ENCODE assay signal across 9 mouse cellular contexts in genomic region chrX:53161115-53161514, GRCm38 (mm10).
DNase-seq lines count a peak whose midpoint lies in the region; ATAC-seq and TF ChIP-seq lines count a peak whose summit lies in the region.
"Had no signal": no experiment of that assay in that cellular context is flagged by ENCODE, and none has a peak within 500 bp of the region (broad histone marks: within the 10 kb centered on the region; RNA-seq: fewer than 3 reads in every experiment).

No protein-coding gene starts in this region.

- no peak overlapping the region for H3K9ac ChIP-seq in kidney, embryonic 14.5 days (ENCODE audit: low read depth, low read length)
- H3K9ac ChIP-seq in intestine, embryonic 15.5 days, result no peak overlapping the region
- no peak overlapping the region for H3K9ac ChIP-seq in midbrain, embryonic 16.5 days (ENCODE audit: low read depth, low read length)
- H3K9ac ChIP-seq in neural tube, embryonic 15.5 days (replicated peaks), result no peak overlapping the region

- H3K27ac ChIP-seq in kidney, adult 2 months (ENCODE audit: insufficient read depth, low read depth, low read length), result no peak overlapping the region
- H3K27ac ChIP-seq in kidney, embryonic 14.5 days (ENCODE audit: low read depth, low read length), result no peak overlapping the region
- 0 out of 2 replicates have a peak overlapping the region, but pooled peaks have one; percentile 27 for H3K27ac ChIP-seq in intestine, embryonic 15.5 days
- H3K27ac ChIP-seq in midbrain, embryonic 16.5 days (ENCODE audit: low read length), result no peak overlapping the region
- H3K27ac ChIP-seq in neural tube, embryonic 15.5 days (replicated peaks), result no peak overlapping the region

- DNase-seq in kidney, adult 2 months, result peak; percentile 60
- peak; percentile 6 for DNase-seq in embryo, embryonic 9.5 days (ENCODE audit: extremely low spot score)
- DNase-seq in mesoderm, embryonic 11.5 days (ENCODE audit: low read depth, low spot score), result peak; percentile 16
- no peak for DNase-seq in layer of hippocampus, adult 8-10 months (ENCODE audit: low spot score in 2 of 2)

- WGBS in kidney, adult 2 months, result 43% methylated on average over 5 of the region's 5 CpGs
- WGBS in kidney, embryonic 14.5 days, result 54% methylated on average over 5 of the region's 5 CpGs
- WGBS in intestine, embryonic 15.5 days, result 37% methylated on average over 5 of the region's 5 CpGs
- 74% methylated on average over 5 of the region's 5 CpGs for WGBS in midbrain, embryonic 16.5 days
- 71% methylated on average over 5 of the region's 5 CpGs for WGBS in neural tube, embryonic 15.5 days

- no peaks in the 10 kb centered on the region for H3K27me3 ChIP-seq in kidney, adult 2 months (replicated peaks; ENCODE audit: control insufficient read depth, insufficient read depth, low read length)
- H3K27me3 ChIP-seq in kidney, embryonic 14.5 days (ENCODE audit: control insufficient read depth, insufficient read depth, low read length), result no peaks in the 10 kb centered on the region; the same call in 1 of the 2 replicates
- no peaks in the 10 kb centered on the region for H3K27me3 ChIP-seq in intestine, embryonic 15.5 days (replicated peaks)
- H3K27me3 ChIP-seq in midbrain, embryonic 16.5 days (ENCODE audit: control insufficient read depth, insufficient read depth, low read depth, low read length), result no peaks in the 10 kb centered on the region
- no peaks in the 10 kb centered on the region for H3K27me3 ChIP-seq in neural tube, embryonic 15.5 days (replicated peaks)

- TF ChIP-seq POLR2A in kidney, adult 2 months (IDR thresholded peaks at IDR 0.05; ENCODE audit: low read depth, low read length), result no peak

- no peak for ATAC-seq in kidney, embryonic 14.5 days (ENCODE audit: low FRiP score, low TSS enrichment)
- peak; percentile 56; the same call in 1 of the 2 replicates for ATAC-seq in intestine, embryonic 15.5 days
- no peak for ATAC-seq in midbrain, embryonic 16.5 days
- no peak for ATAC-seq in neural tube, embryonic 15.5 days (ENCODE audit: low FRiP score)

- no peaks in the 10 kb centered on the region for H3K9me3 ChIP-seq in kidney, embryonic 14.5 days (ENCODE audit: control insufficient read depth, low read length)
- H3K9me3 ChIP-seq in intestine, embryonic 15.5 days, result no peaks in the 10 kb centered on the region
- no peaks in the 10 kb centered on the region for H3K9me3 ChIP-seq in midbrain, embryonic 16.5 days (replicated peaks; ENCODE audit: control insufficient read depth, low read length, poor library complexity, severe bottlenecking)
- H3K9me3 ChIP-seq in neural tube, embryonic 15.5 days (replicated peaks), result no peaks in the 10 kb centered on the region

- TF ChIP-seq CTCF in kidney, adult 2 months (conservative IDR thresholded peaks at IDR 0.05; ENCODE audit: insufficient read depth, insufficient read length, low read depth, low read length), result no peak

- no peaks in the 10 kb centered on the region for H3K4me1 ChIP-seq in kidney, adult 2 months (ENCODE audit: control insufficient read depth, insufficient read depth, low read length)
- no peaks in the 10 kb centered on the region for H3K4me1 ChIP-seq in kidney, embryonic 14.5 days (ENCODE audit: control insufficient read depth, insufficient read depth, low read length)
- H3K4me1 ChIP-seq in intestine, embryonic 15.5 days (replicated peaks), result no peaks in the 10 kb centered on the region
- H3K4me1 ChIP-seq in midbrain, embryonic 16.5 days (ENCODE audit: control insufficient read depth, insufficient read depth, low read length), result no peaks in the 10 kb centered on the region
- no peaks in the 10 kb centered on the region for H3K4me1 ChIP-seq in neural tube, embryonic 15.5 days

- H3K4me2 ChIP-seq in kidney, embryonic 14.5 days (replicated peaks; ENCODE audit: low read depth, low read length), result no peak overlapping the region
- no peak overlapping the region for H3K4me2 ChIP-seq in intestine, embryonic 15.5 days (replicated peaks)
- H3K4me2 ChIP-seq in midbrain, embryonic 16.5 days (ENCODE audit: low read length), result no peak overlapping the region
- H3K4me2 ChIP-seq in neural tube, embryonic 15.5 days, result no peak overlapping the region

- H3K4me3 ChIP-seq in kidney, adult 2 months (ENCODE audit: insufficient read depth, low read depth, low read length), result no peak overlapping the region
- no peak overlapping the region for H3K4me3 ChIP-seq in kidney, embryonic 14.5 days (ENCODE audit: low read length)
- no peak overlapping the region for H3K4me3 ChIP-seq in intestine, embryonic 15.5 days (replicated peaks)
- H3K4me3 ChIP-seq in midbrain, embryonic 16.5 days (ENCODE audit: low read depth, low read length), result no peak overlapping the region
- H3K4me3 ChIP-seq in neural tube, embryonic 15.5 days (replicated peaks), result no peak overlapping the region
- H3K4me3 ChIP-seq: erythroblast, embryonic 14.5 days had no signal

- no peaks in the 10 kb centered on the region for H3K36me3 ChIP-seq in kidney, adult 2 months (ENCODE audit: control insufficient read depth, insufficient read depth, low read length)
- H3K36me3 ChIP-seq in kidney, embryonic 14.5 days (ENCODE audit: control insufficient read depth, insufficient read depth, low read length), result no peaks in the 10 kb centered on the region
- H3K36me3 ChIP-seq in intestine, embryonic 15.5 days, result no peaks in the 10 kb centered on the region
- no peaks in the 10 kb centered on the region for H3K36me3 ChIP-seq in midbrain, embryonic 16.5 days (ENCODE audit: control insufficient read depth, insufficient read depth, low read length)
- H3K36me3 ChIP-seq in neural tube, embryonic 15.5 days, result no peaks in the 10 kb centered on the region

Comparison
In these comparisons a context has a peak if more than half of its experiments do, and no peak if none do; other contexts are left out.
1. DNase-seq: peak in kidney, adult 2 months (single experiment), embryo, embryonic 9.5 days (single experiment) and mesoderm, embryonic 11.5 days (single experiment); none in layer of hippocampus, adult 8-10 months (0 of 2).